Mouse (Mus musculus) heart, adult 2 months (tissue): ENCODE measurements around the gene Slc19a2.

Source experiments
- CTCF ChIP-seq: fragments of 200-600 bp; IDR thresholded peaks from 2 replicates; pipeline ENCODE4 v1.8.1; 2022; ENCODE audit warnings: antibody characterized with exemption, mild to moderate bottlenecking, moderate library complexity
- EP300 ChIP-seq: fragments of 200-500 bp; IDR thresholded peaks from 2 replicates; pipeline ENCODE4 v1.6.1; 2011; ENCODE audit warnings: low read depth, low read length, control low read depth; ENCODE audit not compliant: insufficient read depth
- POLR2A ChIP-seq: fragments of 200-500 bp; IDR thresholded peaks from 2 replicates; pipeline ENCODE4 v1.6.1; 2011; ENCODE audit warnings: mild to moderate bottlenecking, low read depth, low read length, control low read depth; ENCODE audit not compliant: insufficient read depth

- TF ChIP-seq CTCF = no peak
- no peak; the same call in 1 of the 2 replicates for TF ChIP-seq POLR2A
- no peak for TF ChIP-seq EP300
Observed at GRCm38 (mm10) chr1:164247971-164248370, 875 bp upstream of the Slc19a2 start.
